Mouse (Mus musculus): Measurements from ENCODE around the gene Atp6v1e2. TPM values are rescaled to one million over a fixed set of nuclear protein-coding genes. Genes with fewer than 3 reads are reported as not detected.
A peak's percentile ranks its signal among the peaks of the same experiment; 100 is the strongest.

The Atp6v1e2 gene
- polyA plus RNA-seq, 1 experiment from 2014 or later = not detected

DNA sequence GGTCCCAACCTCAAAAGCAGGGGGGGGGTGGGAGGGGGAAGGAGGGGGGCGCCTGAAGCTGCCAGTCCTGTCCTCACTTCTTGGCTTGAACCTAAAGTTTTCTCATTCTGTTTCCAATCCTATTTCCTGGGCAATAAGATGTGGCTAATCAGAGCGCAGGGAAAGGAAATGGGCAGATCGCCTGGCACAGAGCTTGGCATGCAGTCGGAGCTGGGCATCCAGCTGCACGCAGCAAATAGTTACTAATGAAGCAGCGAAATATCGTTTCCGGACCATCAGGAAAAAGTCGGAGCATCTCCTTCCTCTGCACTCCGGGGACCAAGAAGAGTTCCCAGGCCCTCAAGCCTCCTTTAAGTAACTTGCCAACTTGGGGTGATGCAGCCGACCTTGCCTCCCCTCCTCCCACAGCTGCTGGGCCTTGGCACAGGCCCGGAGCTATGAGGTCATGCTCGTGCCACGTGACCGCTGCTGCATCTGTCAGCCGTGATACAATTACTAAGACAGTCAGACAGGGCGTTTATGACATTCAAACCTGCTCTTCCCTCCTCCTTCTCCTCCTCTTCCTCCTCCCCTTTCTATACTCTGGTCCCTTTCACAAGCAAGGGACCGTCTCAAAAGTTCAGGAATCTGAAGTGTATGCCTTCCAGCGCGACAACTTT, 10.1 kb downstream of the Atp6v1e2 start:
- Histone ChIP-seq H3K4me1 (ENCODE audit: control insufficient read depth, insufficient read depth, low read length) (0 out of 2 replicates have a peak, but pooled peaks cover 2% of the 10 kb centered on the region), H3K9me3 (ENCODE audit: control insufficient read depth, low read length) (no peaks in the 10 kb centered on the region), H3K4me2 (ENCODE audit: low read depth, low read length) (peak overlapping the region; percentile 63), H3K9ac (replicated peaks; ENCODE audit: low read depth, low read length) (peak overlapping the region; percentile 25), H3K27me3 (ENCODE audit: control insufficient read depth, insufficient read depth, low read length) (no peaks in the 10 kb centered on the region), H3K36me3 (ENCODE audit: control insufficient read depth, insufficient read depth, low read length) (no peaks in the 10 kb centered on the region), H3K4me3 (ENCODE audit: low read depth, low read length) (peak overlapping the region; percentile 36), H3K27ac (ENCODE audit: low read depth, low read length) (peak overlapping the region; percentile 62)
- WGBS = 2% methylated on average over 20 of the region's 20 CpGs
- ATAC-seq (ENCODE audit: low read depth) = peak; percentile 91

DNA sequence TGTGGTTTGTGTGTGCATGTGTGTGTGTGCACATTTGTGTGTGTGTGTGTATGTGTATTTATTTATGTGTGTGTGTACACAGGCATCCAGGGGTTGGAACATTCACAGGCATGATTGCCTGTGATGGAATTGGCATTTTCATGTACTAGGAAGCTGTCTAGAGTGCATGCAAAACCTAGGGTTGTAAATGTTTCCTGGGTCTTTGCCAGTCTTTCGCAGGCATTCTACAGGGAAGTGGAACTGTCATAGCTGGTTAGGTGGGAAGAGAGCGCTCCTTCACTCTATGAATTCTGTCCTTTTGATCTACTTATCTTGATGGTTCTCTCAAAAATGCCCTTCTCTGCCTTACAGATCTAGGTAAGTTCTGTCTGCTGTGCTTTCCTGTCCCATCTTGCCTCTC, 10.6 kb downstream of the Atp6v1e2 start:
- Histone ChIP-seq H3K4me2 (ENCODE audit: low read depth, low read length) (no peak overlapping the region; the same call in 1 of the 2 replicates), H3K4me1 (ENCODE audit: control insufficient read depth, insufficient read depth, low read length) (0 out of 2 replicates have a peak, but pooled peaks cover 2% of the 10 kb centered on the region), H3K9me3 (ENCODE audit: control insufficient read depth, low read length) (no peaks in the 10 kb centered on the region), H3K27ac (ENCODE audit: low read depth, low read length) (peak overlapping the region; percentile 62; the same call in 1 of the 2 replicates), H3K9ac (replicated peaks; ENCODE audit: low read depth, low read length) (no peak overlapping the region), H3K4me3 (ENCODE audit: low read depth, low read length) (no peak overlapping the region; the same call in 1 of the 2 replicates), H3K27me3 (ENCODE audit: control insufficient read depth, insufficient read depth, low read length) (no peaks in the 10 kb centered on the region), H3K36me3 (ENCODE audit: control insufficient read depth, insufficient read depth, low read length) (no peaks in the 10 kb centered on the region)
- 65% methylated on average over 2 of the region's 2 CpGs for WGBS
- ATAC-seq (ENCODE audit: low read depth) = no peak; the same call in 1 of the 2 replicates

DNA sequence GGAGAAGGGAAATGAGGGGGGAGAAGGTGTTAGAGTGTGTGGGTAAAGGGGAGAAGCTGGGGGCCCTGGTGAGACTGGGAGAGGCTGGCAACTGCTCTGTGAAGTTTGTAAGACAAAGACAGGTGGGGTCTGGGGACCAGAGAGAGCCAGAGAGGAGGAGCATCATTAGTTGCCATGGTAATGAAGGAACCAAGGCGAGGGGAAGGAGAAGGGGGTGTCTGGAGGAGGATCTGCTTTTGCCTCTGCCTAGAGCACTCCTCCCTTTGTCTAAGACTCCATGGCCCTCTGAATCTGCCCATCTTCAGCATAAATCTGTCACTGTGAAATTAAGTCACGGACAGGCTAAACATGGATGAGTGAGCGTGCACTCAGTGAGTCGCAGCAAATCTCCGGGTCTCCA, 14.8 kb downstream of the Atp6v1e2 start:
- WGBS = 32% methylated on average over 5 of the region's 5 CpGs
- ATAC-seq (ENCODE audit: low read depth) = peak; percentile 54
- Histone ChIP-seq H3K27ac (ENCODE audit: low read depth, low read length) (no peak overlapping the region), H3K36me3 (ENCODE audit: control insufficient read depth, insufficient read depth, low read length) (no peaks in the 10 kb centered on the region), H3K4me2 (ENCODE audit: low read depth, low read length) (peak overlapping the region; percentile 7; the same call in 1 of the 2 replicates), H3K4me1 (ENCODE audit: control insufficient read depth, insufficient read depth, low read length) (0 out of 2 replicates have a peak, but pooled peaks cover 2% of the 10 kb centered on the region), H3K9ac (replicated peaks; ENCODE audit: low read depth, low read length) (no peak overlapping the region), H3K4me3 (ENCODE audit: low read depth, low read length) (no peak overlapping the region), H3K9me3 (ENCODE audit: control insufficient read depth, low read length) (no peaks in the 10 kb centered on the region), H3K27me3 (ENCODE audit: control insufficient read depth, insufficient read depth, low read length) (no peaks in the 10 kb centered on the region)

DNA sequence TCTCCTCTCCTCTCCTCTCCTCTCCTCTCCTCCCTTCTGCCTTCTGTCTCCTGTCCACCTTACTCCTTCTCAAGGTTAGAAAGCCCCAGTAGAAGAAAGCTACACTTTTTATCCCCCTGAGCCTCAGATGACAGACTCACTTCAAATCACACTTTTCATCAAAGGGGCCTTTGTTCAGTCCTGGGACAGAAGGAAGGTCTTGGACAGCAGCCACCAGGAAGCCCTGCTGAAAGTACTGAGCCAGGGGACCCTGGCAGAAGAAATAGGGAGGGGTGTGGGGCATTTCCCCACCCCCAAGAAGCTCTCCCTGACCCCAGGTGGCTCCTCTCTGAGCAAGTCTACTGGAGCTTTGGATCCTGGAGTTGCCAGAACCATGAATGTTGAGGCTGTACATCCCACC, 17.7 kb downstream of the Atp6v1e2 start:
- H3K4me3 ChIP-seq (ENCODE audit: low read depth, low read length) = no peak overlapping the region
- no peaks in the 10 kb centered on the region for H3K36me3 ChIP-seq (ENCODE audit: control insufficient read depth, insufficient read depth, low read length)
- H3K4me1 ChIP-seq (ENCODE audit: control insufficient read depth, insufficient read depth, low read length) = 0 out of 2 replicates have a peak, but pooled peaks cover 2% of the 10 kb centered on the region
- no peaks in the 10 kb centered on the region for H3K27me3 ChIP-seq (ENCODE audit: control insufficient read depth, insufficient read depth, low read length)
- H3K4me2 ChIP-seq (ENCODE audit: low read depth, low read length) = no peak overlapping the region
- no peak for ATAC-seq (ENCODE audit: low read depth)
- no peak overlapping the region for H3K9ac ChIP-seq (replicated peaks; ENCODE audit: low read depth, low read length)
- H3K9me3 ChIP-seq (ENCODE audit: control insufficient read depth, low read length) = no peaks in the 10 kb centered on the region; the same call in 1 of the 2 replicates
- no peak overlapping the region for H3K27ac ChIP-seq (ENCODE audit: low read depth, low read length)

DNA sequence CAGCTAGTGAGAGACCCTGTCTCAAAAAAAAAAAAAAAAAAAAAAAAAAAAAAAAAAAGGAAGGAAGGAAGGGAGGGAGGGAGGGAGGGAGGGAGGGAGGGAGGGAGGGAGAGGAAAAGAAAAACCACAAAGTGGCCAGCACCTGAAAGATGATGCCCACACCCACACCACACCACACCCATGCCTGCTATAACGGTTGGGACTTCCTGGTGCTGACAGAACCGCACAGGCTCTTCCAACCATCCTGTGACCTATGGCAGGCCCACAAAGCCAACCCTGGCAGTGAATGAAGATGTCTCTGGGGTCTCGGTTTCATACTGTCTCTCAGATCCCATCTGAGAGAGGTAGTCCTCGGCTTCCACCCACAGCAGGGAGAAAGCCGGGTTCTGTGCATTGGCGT, 18.3 kb downstream of the Atp6v1e2 start:
- no peak overlapping the region for H3K4me3 ChIP-seq (ENCODE audit: low read depth, low read length)
- H3K27ac ChIP-seq (ENCODE audit: low read depth, low read length) = no peak overlapping the region
- 91% methylated on average over 6 of the region's 6 CpGs for WGBS
- H3K4me1 ChIP-seq (ENCODE audit: control insufficient read depth, insufficient read depth, low read length) = 0 out of 2 replicates have a peak, but pooled peaks cover 2% of the 10 kb centered on the region
- no peak for ATAC-seq (ENCODE audit: low read depth)
- H3K9me3 ChIP-seq (ENCODE audit: control insufficient read depth, low read length) = no peaks in the 10 kb centered on the region; the same call in 1 of the 2 replicates
- no peaks in the 10 kb centered on the region for H3K27me3 ChIP-seq (ENCODE audit: control insufficient read depth, insufficient read depth, low read length)
- H3K9ac ChIP-seq (replicated peaks; ENCODE audit: low read depth, low read length) = no peak overlapping the region
- no peak overlapping the region for H3K4me2 ChIP-seq (ENCODE audit: low read depth, low read length)
- H3K36me3 ChIP-seq (ENCODE audit: control insufficient read depth, insufficient read depth, low read length) = no peaks in the 10 kb centered on the region

DNA sequence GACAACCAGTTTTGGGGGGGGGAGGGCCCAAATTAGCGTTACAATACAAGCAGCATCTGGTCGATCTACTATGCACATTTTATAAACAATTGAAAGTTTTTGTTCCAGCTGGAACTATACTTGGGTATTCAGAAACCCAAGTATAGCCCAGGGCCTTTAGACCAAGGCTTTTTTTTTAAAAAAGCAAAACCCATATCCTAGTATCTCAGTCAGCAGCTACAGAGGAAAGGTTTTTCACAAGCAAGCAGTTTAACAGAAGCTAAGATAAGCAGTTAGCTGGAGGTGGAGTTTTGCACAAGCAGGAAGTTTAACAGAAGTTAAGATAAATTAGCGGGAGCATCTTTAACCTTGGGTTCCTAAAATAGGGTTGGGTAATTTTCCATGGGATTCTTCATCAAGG, 20.9 kb downstream of the Atp6v1e2 start:
- H3K9me3 ChIP-seq (ENCODE audit: control insufficient read depth, low read length) = no peaks in the 10 kb centered on the region; the same call in 1 of the 2 replicates
- no peak overlapping the region for H3K27ac ChIP-seq (ENCODE audit: low read depth, low read length)
- H3K27me3 ChIP-seq (ENCODE audit: control insufficient read depth, insufficient read depth, low read length) = no peaks in the 10 kb centered on the region
- WGBS = 87% methylated on average over 3 of the region's 3 CpGs
- no peak overlapping the region for H3K4me2 ChIP-seq (ENCODE audit: low read depth, low read length)
- no peak for ATAC-seq (ENCODE audit: low read depth)
- H3K4me1 ChIP-seq (ENCODE audit: control insufficient read depth, insufficient read depth, low read length) = no peaks in the 10 kb centered on the region
- no peaks in the 10 kb centered on the region for H3K36me3 ChIP-seq (ENCODE audit: control insufficient read depth, insufficient read depth, low read length)
- no peak overlapping the region for H3K9ac ChIP-seq (replicated peaks; ENCODE audit: low read depth, low read length)
- no peak overlapping the region for H3K4me3 ChIP-seq (ENCODE audit: low read depth, low read length)

DNA sequence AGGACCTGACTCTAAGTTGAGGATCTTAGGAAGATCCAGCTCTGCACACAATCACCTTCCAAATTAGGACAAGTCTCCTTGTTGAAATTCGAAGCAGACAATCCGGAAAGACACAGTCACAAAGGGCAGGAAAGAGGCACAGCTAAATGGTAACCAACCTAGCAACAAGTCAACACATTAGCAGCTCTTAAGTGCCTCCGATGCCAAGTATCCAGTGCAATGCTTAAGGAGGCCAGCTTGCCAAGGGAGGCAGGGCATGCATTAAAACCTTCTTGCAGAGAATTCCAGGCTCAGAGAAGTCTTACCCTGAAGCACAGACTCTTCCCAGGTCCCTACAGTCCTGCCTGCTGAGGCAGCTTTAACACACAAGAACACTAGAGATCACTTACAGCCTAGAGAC, 23.0 kb downstream of the Atp6v1e2 start:
- no peak for ATAC-seq (ENCODE audit: low read depth)
- H3K9ac ChIP-seq (replicated peaks; ENCODE audit: low read depth, low read length) = no peak overlapping the region
- 62% methylated on average over 3 of the region's 3 CpGs for WGBS
- no peak overlapping the region for H3K4me2 ChIP-seq (ENCODE audit: low read depth, low read length)
- H3K36me3 ChIP-seq (ENCODE audit: control insufficient read depth, insufficient read depth, low read length) = no peaks in the 10 kb centered on the region
- no peaks in the 10 kb centered on the region for H3K27me3 ChIP-seq (ENCODE audit: control insufficient read depth, insufficient read depth, low read length)
- H3K9me3 ChIP-seq (ENCODE audit: control insufficient read depth, low read length) = no peaks in the 10 kb centered on the region; the same call in 1 of the 2 replicates
- H3K4me3 ChIP-seq (ENCODE audit: low read depth, low read length) = no peak overlapping the region
- H3K27ac ChIP-seq (ENCODE audit: low read depth, low read length) = 0 out of 2 replicates have a peak overlapping the region, but pooled peaks have one; percentile 4
- H3K4me1 ChIP-seq (ENCODE audit: control insufficient read depth, insufficient read depth, low read length) = no peaks in the 10 kb centered on the region

DNA sequence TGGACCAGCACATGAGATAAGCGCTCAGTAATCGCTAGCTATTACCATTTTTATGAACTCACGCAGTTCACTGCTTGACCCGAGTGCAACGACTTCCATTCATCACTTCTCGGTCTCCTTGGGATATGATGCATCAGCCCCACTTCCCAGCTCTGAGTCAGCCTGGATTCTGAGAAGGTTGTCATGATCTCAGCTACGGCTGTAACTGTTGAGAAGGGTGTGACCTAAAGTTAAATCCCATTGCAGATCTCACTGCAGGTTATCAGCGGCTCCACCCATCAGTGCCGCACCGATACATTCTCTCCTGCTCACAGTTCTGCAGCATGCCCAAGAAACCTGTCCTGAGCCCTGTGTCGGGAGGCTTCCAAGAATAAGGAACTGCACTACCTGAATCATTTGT, 28.0 kb downstream of the Atp6v1e2 start:
- H3K4me3 ChIP-seq (ENCODE audit: low read depth, low read length) = no peak overlapping the region
- ATAC-seq (ENCODE audit: low read depth) = no peak
- H3K9ac ChIP-seq (replicated peaks; ENCODE audit: low read depth, low read length) = no peak overlapping the region
- H3K36me3 ChIP-seq (ENCODE audit: control insufficient read depth, insufficient read depth, low read length) = no peaks in the 10 kb centered on the region
- no peaks in the 10 kb centered on the region for H3K27me3 ChIP-seq (ENCODE audit: control insufficient read depth, insufficient read depth, low read length)
- no peaks in the 10 kb centered on the region for H3K4me1 ChIP-seq (ENCODE audit: control insufficient read depth, insufficient read depth, low read length)
- no peak overlapping the region for H3K4me2 ChIP-seq (ENCODE audit: low read depth, low read length)
- no peak overlapping the region for H3K27ac ChIP-seq (ENCODE audit: low read depth, low read length)
- no peaks in the 10 kb centered on the region for H3K9me3 ChIP-seq (ENCODE audit: control insufficient read depth, low read length)
- WGBS = 82% methylated on average over 11 of the region's 11 CpGs

DNA sequence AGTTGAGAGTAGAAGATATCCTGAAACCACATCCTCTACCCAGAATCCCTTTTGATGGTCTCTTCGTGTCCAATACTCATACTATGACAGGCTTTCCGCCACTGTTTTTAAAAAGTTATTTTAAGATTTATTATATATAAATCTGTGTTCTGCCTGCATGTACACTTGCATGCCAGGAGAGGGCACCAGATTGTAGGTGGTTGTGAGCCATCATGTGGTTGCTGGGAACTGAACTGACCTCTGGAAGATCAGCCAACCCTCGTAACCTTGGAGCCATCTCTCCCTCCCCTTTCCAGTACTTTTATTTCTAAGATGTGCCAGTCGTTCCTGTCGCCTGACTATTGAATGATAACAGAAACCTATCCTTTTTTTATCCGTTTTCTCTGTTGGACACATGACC, 28.9 kb downstream of the Atp6v1e2 start:
- no peaks in the 10 kb centered on the region for H3K9me3 ChIP-seq (ENCODE audit: control insufficient read depth, low read length)
- H3K4me2 ChIP-seq (ENCODE audit: low read depth, low read length) = no peak overlapping the region
- no peak overlapping the region for H3K4me3 ChIP-seq (ENCODE audit: low read depth, low read length)
- no peaks in the 10 kb centered on the region for H3K4me1 ChIP-seq (ENCODE audit: control insufficient read depth, insufficient read depth, low read length)
- H3K27ac ChIP-seq (ENCODE audit: low read depth, low read length) = no peak overlapping the region
- no peak for ATAC-seq (ENCODE audit: low read depth)
- H3K9ac ChIP-seq (replicated peaks; ENCODE audit: low read depth, low read length) = no peak overlapping the region
- H3K36me3 ChIP-seq (ENCODE audit: control insufficient read depth, insufficient read depth, low read length) = no peaks in the 10 kb centered on the region
- H3K27me3 ChIP-seq (ENCODE audit: control insufficient read depth, insufficient read depth, low read length) = no peaks in the 10 kb centered on the region
- WGBS = 77% methylated on average over 6 of the region's 6 CpGs
